Mouse (Mus musculus): ENCODE results near the gene Rsph6a.
"Not testable (repeated sequence)": the region's sequence is repeated elsewhere in the genome, so short reads cannot be mapped to it uniquely, and the experiment has no call there.

Gene Rsph6a

GRCm38 (mm10) chr7:19046286-19047069 lies 8.0 kb upstream of the Rsph6a start:
- no peak for DNase-seq (ENCODE audit: low spot score)

- DNase-seq (ENCODE audit: low spot score): no peak
These were observed 6.4 kb upstream of the Rsph6a start for GRCm38 (mm10) chr7:19048006-19048527.

- DNase-seq (ENCODE audit: low spot score): no peak
These were observed 5.2 kb upstream of the Rsph6a start for GRCm38 (mm10) chr7:19049252-19049651.

GRCm38 (mm10) chr7:19050172-19050571 lies 4.3 kb upstream of the Rsph6a start:
- no peak for DNase-seq (ENCODE audit: low spot score)

GRCm38 (mm10) chr7:19051161-19051560 lies 3.3 kb upstream of the Rsph6a start:
- no peak for DNase-seq (ENCODE audit: low spot score)

GRCm38 (mm10) chr7:19052345-19053135 lies 1.9 kb upstream of the Rsph6a start:
- no peak for DNase-seq (ENCODE audit: low spot score)

- no peak for DNase-seq (ENCODE audit: low spot score)
These were observed 1.4 kb upstream of the Rsph6a start for GRCm38 (mm10) chr7:19053136-19053532.

- DNase-seq (ENCODE audit: low spot score): no peak
These were observed 237 bp downstream of the Rsph6a start for GRCm38 (mm10) chr7:19054777-19055076.

- no peak for DNase-seq (ENCODE audit: low spot score)
These were observed 618 bp downstream of the Rsph6a start for GRCm38 (mm10) chr7:19055108-19055507.

GRCm38 (mm10) chr7:19057405-19057804 lies 2.9 kb downstream of the Rsph6a start:
- DNase-seq (ENCODE audit: low spot score): no peak

- no peak for DNase-seq (ENCODE audit: low spot score)
These were observed 11.4 kb downstream of the Rsph6a start for GRCm38 (mm10) chr7:19065896-19066295.

- no peak for DNase-seq (ENCODE audit: low spot score)
These were observed 12.6 kb downstream of the Rsph6a start for GRCm38 (mm10) chr7:19067063-19067462.

GRCm38 (mm10) chr7:19067935-19068334 lies 13.4 kb downstream of the Rsph6a start:
- no peak for DNase-seq (ENCODE audit: low spot score)

GRCm38 (mm10) chr7:19068707-19069106 lies 14.2 kb downstream of the Rsph6a start:
- DNase-seq (ENCODE audit: low spot score): no peak

GRCm38 (mm10) chr7:19069500-19069899 lies 15.0 kb downstream of the Rsph6a start:
- no peak for DNase-seq (ENCODE audit: low spot score)

- not testable (repeated sequence) for DNase-seq (ENCODE audit: low spot score)
These were observed 16.5 kb downstream of the Rsph6a start for GRCm38 (mm10) chr7:19071024-19071423.

- peak; percentile 13 for DNase-seq (ENCODE audit: low spot score)
These were observed 19.0 kb downstream of the Rsph6a start for GRCm38 (mm10) chr7:19073504-19073903.

GRCm38 (mm10) chr7:19074494-19074893 lies 20.0 kb downstream of the Rsph6a start:
- no peak for DNase-seq (ENCODE audit: low spot score)

- no peak for DNase-seq (ENCODE audit: low spot score)
These were observed 20.7 kb downstream of the Rsph6a start for GRCm38 (mm10) chr7:19075231-19075630.

- peak; percentile 78 for DNase-seq (ENCODE audit: low spot score)
These were observed 21.5 kb downstream of the Rsph6a start, which contains the start of gene Dmwd for GRCm38 (mm10) chr7:19075723-19076585. TSS of gene Dmwd (plus strand) at chr7:19076227.

GRCm38 (mm10) chr7:19076586-19076991 lies 22.1 kb downstream of the Rsph6a start:
- DNase-seq (ENCODE audit: low spot score): no peak

GRCm38 (mm10) chr7:19077761-19078160 lies 23.3 kb downstream of the Rsph6a start:
- DNase-seq (ENCODE audit: low spot score): no peak
